Mouse (Mus musculus) brain, embryonic 14.5 days (tissue): ENCODE measurements at regions not wholly inside any gene's neighbourhood (a gene's known extent, or its start where the extent isn't known, plus 50 kb on each side); places are given as distances from the start of the nearest gene placed in this dataset.
"Not testable (repeated sequence)": the region's sequence is repeated elsewhere in the genome, so short reads cannot be mapped to it uniquely, and the experiment has no call there.

Source experiments
- CTCF ChIP-seq: fragments of 200-500 bp; IDR thresholded peaks from 2 replicates; pipeline ENCODE4 v1.5.1; 2012; ENCODE audit warnings: inconsistent platforms, mild to moderate bottlenecking, moderate library complexity, borderline replicate concordance; ENCODE audit not compliant: insufficient read depth, insufficient read length; ENCODE audit errors: extremely low read depth
- POLR2A ChIP-seq: fragments of 200-500 bp; IDR thresholded peaks from 2 replicates; pipeline ENCODE4 v1.6.1; 2012; ENCODE audit warnings: mild to moderate bottlenecking, inconsistent platforms, borderline replicate concordance; ENCODE audit not compliant: poor library complexity, insufficient read depth, insufficient read length, severe bottlenecking; ENCODE audit errors: extremely low read depth

- TF ChIP-seq POLR2A, CTCF: not testable (repeated sequence)
Observed at GRCm38 (mm10) chr3:16057709-16058108, 51.5 kb upstream of the Gm5150 start.
